Mouse (Mus musculus): ENCODE data around the gene Pkd2.

- TF ChIP-seq CTCF (IDR thresholded peaks at IDR 0.05; ENCODE audit: borderline replicate concordance, insufficient read depth, low read length) (no peak), POLR2A (IDR thresholded peaks at IDR 0.05; ENCODE audit: low read depth, low read length) (peak; percentile 78)
Measured at GRCm38 (mm10) chr5:104508195-104508891, 49.1 kb downstream of the Pkd2 start, which contains the start of gene BC005561.

Measured in embryonic fibroblast, embryonic 13.5 days (primary cell).